Mouse (Mus musculus): ENCODE data around the gene Frmd8. TPM values are rescaled to one million over a fixed set of nuclear protein-coding genes. Genes with fewer than 3 reads are reported as not detected.
"Not testable (repeated sequence)": the region's sequence is repeated elsewhere in the genome, so short reads cannot be mapped to it uniquely, and the experiment has no call there.

Frmd8 gene
- polyA plus RNA-seq, 2 experiments from 2014 or later = 62.6 to 85.3 TPM

DNA sequence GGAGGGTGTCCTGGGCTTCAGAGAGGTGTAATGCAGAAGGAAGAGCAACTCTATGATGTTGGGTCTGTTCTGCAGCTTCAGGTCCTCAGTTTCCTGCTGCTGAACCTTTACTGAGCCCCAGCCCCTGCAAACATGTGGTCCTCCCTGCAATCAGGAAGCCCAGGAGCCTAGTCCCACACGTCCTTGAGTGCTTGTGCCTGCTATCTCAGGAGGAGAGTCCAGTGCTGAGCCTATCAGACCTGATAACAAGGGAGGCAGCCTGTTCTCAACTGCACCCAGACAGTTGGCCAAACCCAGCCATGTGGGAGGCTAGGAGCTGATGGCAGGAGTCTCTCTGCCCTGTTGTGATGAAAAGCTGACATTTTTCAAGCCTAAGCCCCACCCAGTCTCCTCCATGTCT lies 8.9 kb upstream of the Frmd8 start:
- no peak for ATAC-seq

DNA sequence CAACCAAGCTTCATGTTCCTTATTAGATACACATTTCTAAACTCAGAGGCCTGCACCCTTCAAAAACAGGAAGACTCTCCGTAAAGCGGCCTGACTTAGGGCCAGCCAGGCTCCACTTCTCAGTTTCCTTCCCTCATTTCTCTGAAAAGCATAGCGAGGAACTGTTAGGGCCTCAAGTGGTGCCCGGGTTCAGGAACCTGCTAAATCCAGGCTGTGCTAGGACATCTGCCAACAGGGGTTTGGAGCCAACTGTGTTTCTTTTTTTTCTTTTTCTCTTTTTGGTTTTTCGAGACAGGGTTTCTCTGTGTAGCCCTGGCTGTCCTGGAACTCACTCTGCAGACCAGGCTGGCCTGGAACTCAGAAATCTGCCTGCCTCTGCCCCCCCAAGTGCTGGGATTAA lies 7.0 kb upstream of the Frmd8 start:
- not testable (repeated sequence) for ATAC-seq

DNA sequence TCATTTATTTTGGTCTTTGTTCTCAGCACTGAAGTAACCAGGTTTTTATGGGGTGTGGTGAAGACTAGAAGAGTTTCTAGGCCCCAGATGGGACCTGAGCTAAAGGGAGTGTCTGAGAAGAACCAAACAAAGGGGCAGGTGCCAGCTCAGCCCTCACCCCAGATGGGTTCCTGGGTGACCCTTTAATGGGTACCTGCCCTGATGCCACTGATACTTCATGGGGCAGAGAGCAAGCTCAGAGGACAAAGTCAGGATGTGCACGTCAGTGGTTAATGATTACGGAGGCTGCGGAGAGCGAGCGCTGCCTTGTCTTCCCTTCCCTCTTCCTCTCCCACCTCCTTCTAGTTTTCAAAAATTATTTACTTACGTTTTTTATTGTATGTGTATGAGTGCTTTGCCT lies 6.1 kb upstream of the Frmd8 start:
- ATAC-seq = no peak

DNA sequence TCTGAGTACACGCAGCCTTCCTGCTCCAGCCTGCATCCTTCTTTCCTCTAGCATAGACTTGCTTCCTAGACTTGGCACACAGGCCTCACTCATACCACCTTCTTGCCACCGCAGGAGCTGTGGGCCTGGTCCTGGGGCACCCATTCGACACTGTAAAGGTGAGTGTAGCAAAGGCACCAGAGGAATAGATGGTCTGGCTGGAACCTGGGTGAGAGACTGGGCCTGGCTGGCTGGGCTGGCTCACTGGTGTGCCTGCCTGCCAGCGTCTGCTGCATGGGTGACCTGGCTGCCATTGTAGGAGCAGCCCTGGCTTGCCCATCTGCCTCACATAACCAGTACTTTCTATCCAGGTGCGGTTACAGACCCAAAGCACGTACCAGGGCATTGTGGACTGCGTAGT lies 4.7 kb upstream of the Frmd8 start:
- no peak for ATAC-seq

DNA sequence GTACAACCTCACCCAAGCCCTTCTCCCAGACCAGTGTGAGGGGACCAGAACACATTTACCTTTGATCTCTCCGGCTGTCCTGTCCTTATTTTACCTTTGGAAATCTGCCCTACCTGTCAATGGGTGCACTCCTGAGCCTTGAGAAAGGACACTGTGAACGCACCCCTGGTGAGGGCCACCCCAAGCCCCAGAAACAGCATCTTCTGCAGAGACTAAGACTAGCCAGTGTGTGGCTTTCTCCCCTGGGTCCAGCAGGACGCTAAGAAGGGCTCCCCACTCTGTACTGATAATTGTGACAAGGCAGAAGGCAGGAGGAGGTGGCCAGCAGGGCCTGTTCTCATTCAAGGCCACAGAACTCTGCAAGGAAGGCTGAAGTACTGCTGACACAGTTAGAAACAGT lies 3.8 kb upstream of the Frmd8 start:
- ATAC-seq = no peak

DNA sequence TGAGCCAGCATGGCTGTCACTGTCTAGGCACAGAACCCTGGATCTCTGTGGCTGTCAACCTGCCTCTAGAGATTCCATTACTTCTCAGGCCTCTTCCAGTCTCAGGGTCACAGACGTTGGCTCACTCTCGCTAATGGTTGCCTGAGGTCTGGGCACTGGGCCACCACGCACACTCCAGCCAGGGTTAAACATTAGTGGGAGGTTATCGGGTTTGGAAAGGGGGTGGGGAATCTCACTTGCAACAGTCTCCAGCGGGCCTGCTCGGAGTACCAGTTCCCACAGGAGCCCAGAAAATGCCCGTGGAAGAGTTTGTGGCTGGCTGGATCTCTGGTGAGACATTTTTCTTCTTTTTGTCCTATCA lies 3.3 kb upstream of the Frmd8 start:
- no peak for ATAC-seq

DNA sequence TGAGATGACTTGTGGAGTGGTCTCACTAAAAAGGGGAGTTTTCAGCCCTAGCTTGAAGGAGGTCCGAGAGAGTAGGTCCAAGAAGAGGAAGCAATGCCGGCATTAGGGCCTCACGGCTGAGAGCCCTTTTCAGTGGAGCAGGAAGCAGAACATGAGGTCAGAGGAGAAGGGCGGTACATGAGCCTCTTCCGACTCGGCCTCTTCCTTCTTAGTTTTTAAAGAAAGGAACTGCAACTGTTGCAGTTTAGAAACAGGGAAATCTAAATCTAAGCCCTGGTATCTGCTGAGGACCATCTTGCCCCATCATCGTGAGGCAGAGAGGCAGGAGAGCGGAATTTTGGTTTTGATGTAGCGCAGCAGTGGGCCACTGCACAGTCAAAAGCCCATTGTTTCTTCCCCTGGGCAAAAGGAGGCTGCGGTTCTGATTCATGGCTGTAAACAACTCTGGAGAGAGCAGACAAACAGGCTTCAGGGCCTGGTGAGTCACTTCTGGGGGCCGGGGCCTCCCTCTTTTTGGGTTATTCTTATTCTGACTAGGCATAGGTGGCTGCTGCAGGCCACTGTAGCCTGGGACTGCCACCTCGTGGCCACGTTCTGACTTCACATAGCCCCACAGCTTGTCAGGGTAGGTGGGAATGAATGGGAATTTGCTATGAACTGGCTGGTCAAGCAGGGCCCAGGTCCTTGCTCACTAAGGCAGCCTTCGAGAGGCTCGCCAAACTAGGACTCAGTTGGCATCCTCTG lies 2.7 kb upstream of the Frmd8 start, which contains the start of gene Slc25a45:
Slc25a45 (plus strand) TSS at position 191 of the 744 bp plus-strand sequence.
- ATAC-seq = peak; percentile 82

DNA sequence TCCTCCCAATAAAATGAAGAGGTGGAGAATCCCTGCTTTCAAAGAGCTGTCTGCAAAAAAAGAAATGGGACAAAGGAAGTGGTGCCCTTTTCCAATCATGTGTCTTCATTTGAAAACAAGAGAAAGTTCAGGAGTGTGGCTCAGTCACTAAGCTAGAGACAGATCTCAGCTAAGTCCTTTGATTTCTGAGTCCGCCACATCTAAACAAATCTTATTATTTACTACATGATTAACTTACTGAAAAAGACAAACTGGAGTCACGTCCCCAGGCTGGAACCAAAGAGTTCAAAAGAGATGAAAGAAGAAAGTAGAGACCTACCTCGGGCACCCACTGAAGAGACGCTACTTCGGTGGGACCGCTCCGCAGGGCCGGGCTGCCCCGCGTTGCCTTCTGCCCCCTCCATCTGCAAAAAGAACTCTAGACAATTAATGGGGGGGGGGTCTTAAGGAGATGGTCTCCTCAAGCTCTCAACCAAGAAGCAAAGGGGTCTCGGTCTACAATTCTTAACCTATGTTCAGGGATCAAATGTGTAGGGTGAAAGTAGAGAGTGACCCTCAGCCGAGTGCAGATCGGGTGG lies 594 bp downstream of the Frmd8 start:
- ATAC-seq = no peak

DNA sequence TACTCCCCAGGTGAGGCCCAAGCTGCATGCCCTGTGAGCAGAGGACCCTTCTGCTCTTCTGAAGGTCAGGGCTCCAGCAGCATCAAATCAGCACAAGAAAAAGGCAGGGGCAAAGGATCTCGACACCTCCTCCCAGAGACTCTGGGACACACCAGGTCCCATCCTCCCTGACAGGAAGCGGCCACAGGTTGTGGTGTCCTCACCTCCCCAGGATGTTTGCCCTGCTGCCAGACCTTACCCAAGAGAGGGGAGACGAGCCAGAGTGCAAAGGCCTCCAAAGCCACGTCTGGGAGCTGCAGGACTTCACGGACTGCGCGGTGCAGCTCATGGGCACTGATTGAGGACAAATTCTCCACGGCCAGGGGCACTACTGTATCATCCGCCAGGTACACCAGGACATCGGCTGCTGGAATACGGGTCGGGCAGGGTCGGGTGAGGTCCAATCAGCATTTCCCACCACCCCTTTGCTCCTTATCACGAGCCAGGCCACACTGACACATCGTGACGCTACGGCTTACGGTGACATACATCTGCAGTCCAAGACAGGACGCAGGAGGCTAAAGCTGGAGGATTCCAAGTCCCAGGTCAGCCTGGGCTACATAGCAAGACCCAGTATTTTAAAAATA lies 2.0 kb downstream of the Frmd8 start:
- ATAC-seq = no peak

DNA sequence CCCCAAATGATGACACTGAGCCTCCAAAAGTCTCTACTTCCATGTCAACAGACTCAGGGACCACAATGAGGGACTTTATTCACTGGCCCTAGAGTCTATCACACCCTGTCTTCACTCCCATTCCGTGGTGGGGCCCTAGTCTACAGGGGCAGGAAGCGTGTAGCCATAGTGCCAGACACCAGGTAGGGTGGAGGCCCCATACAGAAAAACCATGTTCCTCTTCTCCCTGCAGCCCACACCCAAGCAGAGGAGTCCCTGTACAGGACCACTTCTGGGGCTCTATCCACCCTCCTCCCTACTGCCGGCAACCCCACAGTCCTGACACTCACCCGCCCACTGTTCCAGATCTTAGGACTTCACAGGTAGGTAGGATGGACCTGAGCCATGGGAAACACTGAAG lies 2.5 kb downstream of the Frmd8 start:
- ATAC-seq = no peak

DNA sequence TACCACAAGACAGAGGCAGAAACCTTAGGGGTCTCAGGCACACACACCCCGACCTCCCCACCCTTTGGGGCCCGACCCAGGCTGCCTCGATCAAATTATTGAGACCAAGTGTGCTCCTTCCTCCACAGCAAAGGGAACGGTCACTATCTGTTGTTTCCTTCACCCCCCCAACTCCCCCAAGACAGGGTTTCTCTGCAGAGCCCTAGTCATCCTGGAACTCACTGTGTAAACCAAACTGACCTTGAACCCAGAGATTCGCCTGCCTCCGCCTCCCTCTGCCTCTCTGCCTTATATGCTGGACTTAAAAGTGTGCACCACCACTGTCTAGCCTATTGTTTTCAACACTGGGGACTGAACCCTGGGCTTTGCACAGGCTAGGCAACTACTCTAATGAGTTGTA lies 3.4 kb downstream of the Frmd8 start:
- ATAC-seq = no peak

DNA sequence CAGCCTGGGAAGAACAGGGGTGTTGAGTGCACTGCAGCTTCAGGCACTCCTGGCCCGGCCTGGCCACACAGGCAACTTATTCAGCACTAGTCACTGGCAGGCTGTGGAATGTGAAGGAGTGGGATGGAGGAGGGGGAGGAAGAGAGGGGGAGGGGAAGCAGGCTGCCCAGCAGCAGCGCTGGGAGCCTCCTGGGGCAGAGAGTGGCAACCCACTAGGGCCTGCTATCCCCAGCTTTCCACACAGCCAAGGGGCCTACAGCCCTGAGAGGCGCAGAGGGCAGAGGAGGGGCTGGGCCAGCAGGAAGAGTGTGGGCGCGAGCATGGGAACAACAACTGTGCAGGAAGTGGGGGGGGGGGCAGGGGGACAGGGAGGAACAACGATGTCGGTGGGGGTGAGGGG lies 3.8 kb downstream of the Frmd8 start:
- peak; percentile 24 for ATAC-seq

DNA sequence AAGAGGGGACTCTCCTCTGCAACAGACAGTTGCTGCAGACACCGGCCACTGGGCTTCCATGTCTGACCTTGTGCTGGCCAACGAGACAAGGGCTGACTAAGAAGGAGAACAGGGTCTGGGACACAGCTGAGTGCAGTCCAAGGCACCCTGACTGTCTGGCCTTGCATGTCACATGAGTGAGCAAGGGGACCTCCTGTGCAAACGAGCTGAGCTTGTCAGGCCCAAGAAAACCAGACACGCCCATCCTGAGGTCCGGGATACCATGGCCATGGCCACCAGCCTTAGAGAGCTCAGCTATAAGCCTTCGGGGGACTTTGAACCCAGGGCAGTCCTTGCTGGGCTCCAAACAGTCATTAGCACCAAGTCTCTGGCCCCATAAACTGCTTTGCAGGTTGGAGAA lies 7.0 kb downstream of the Frmd8 start:
- no peak for ATAC-seq

DNA sequence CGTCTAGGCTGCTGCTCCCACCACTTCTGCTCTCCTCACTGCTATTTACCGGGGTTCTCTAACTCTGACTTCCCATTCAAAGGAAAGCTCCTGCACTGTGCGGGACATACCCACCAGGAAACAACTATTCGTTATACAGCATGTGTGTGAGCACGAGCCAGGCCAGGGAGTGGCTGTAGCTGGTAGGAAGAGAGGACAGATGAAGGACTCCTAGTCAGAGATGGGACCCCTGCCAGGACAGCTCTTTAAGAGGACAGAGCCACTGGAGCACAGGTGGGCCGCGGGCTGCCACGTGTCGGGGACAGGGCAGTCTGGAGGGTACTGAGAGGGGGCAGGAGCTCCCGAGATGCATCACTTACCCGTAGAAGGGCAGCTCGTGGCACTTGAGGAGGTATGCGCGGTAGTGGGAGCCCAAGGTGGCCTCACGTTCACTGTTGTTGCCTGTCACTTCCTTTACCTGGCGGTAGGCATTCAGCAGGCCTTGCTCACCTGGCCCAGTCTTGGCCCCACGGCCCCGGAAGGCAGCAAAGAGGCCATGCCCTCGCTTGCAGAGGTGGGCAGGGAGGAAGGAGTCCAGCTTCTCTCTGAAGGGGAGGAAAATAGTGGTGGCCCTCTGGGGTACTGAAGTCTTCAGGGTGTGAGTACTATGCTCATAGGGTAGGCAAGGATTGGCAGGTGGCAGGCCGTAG lies 10.2 kb downstream of the Frmd8 start:
- ATAC-seq = no peak

DNA sequence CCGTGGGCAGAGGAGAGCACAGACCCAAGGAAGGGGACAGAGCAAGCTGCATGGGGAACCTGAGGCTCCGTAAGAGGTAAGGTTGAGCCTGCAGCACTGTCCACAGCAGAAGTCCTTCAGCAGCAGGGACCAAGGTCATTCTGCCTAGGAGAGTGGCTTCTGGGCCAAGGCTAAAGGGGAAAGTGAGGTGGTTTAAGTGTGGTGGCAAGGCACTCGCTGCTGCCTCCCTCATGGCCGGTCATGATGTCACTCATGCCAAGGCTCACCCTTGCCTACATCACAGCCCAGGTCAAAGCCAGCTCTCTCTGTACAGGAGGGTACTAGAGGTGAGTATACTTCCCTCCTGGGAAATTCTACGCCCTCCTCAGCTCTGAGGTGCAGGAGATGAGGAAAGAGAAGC lies 11.3 kb downstream of the Frmd8 start:
- ATAC-seq = no peak

DNA sequence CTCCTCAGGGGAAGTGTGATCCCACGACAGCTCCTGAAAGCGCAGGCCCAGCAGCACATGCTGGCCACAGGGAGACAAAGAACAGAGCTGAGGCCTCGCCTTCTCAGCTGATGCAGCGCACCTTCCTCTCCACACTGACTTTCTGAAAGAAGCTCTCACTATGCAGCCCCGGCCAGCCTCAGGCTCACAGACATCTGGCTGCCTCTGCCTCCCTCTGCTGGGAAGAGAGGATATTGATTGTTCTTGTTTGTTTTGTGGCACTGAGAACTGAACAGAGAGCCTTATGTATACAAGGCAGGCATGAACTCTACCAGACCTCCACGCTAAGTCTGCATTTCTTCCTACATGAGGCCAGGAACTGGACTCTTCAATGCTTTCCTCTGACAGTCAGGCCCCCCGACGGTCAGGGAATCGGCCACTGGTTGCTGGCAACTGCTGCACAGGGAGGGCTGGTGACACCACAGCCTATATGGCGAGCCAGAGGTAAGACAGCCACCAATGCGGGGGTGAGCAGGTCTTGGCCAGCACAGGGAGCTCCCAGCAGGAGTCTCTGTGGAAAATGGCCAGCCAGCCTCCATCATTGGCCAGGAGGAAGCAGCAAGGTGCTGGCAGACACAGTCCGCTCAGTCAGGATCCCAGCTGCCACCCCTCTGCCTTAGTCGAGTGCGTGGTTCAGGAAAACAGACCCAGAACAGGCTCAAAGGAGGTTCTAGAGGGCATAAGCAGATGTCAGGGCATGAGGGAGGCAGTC lies 12.6 kb downstream of the Frmd8 start:
- ATAC-seq = no peak

DNA sequence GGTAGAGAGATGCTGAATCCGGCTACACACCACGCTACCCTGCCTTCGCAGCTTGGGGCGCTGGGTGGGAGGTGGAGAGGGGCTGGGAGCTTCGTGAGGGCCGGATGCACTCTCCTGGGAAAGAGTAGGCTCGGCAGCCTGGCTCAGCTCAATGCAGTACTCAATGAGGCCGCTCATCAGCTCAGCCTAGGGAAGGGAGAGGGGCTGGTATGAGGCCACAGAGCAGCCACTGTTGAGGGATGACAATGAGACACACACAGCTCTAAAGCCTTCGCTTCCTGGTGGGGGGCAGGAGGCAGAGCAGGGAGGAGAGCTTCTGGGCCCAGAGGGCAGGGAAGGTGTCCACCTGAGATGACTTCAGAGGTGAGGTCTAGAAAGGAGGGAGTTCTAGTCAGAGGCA lies 18.5 kb downstream of the Frmd8 start:
- no peak for ATAC-seq

DNA sequence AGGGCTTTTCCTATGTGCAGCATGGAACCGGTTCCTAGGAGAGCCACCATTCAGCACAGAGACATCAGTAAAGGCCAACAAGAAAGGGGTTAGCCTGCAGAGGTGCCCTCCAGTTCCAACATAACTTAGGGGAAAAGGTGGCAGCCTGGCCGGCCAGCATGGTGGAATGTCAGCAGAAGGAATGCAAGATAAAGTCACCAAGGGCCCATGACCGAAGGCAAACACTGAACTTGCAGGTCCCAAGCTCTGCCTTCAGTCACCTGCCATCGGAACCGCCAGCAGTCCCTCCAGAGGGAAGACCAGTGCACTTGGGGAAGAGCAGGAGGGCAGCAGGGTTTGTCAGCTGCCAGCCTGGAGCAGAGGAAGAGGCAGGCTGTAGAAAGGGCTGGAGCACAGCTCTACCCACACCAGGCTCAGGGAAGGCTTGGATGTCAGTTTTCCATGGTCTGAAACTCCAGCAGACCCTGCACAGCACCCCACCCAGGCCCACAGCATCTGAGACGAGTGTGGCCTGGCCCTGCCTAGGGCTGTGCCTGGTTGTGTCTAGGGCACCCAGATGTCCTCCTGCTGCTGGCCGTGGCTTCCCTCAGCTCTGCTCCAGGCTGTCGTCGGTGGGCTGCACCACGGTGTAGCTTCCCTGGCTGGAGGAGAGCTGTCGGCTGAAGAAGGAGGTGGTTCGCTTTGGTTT lies 22.9 kb downstream of the Frmd8 start:
- no peak for ATAC-seq

DNA sequence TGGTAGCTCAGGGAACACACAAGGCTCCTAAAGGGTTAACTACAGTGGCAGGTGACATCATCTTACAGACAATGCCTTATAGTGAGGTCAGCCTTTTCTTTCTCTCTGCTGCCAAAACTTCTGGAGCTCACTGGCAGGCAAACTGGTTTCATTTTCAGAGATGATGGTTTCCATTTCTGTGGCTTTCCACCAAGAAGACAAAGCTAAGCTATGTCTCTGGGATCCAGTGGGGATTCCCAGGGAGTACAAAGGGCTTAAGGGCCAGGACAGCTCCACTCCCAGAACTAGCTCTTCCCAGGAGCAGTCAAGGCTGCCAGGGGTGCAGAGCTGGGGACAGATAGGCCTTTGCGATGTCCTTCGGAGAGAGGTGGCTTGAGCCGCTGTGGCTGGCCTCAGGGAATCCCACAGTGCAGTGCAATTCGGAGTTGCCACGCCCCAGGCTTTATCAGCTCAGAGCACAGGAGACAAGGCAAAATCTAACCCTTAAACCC lies 23.5 kb downstream of the Frmd8 start:
- no peak for ATAC-seq

DNA sequence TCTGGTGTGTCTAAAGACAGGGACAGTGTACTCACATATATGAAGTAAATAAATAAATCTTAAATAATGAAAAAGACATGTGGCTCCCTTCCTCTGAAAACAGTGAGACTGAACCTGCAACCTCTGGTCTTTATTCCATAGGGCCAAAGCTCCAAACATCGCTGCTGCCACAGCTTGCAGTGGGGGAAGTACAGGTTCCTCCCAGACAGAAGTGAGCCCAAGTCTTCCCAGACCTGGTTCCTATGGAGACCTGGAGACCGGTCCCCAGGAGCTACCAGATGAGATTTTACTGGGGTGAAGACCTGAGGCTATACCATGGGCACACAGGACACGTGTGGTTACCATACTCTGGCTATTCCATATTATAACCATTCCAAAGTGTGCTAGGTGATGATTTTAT lies 24.2 kb downstream of the Frmd8 start:
- no peak for ATAC-seq

DNA sequence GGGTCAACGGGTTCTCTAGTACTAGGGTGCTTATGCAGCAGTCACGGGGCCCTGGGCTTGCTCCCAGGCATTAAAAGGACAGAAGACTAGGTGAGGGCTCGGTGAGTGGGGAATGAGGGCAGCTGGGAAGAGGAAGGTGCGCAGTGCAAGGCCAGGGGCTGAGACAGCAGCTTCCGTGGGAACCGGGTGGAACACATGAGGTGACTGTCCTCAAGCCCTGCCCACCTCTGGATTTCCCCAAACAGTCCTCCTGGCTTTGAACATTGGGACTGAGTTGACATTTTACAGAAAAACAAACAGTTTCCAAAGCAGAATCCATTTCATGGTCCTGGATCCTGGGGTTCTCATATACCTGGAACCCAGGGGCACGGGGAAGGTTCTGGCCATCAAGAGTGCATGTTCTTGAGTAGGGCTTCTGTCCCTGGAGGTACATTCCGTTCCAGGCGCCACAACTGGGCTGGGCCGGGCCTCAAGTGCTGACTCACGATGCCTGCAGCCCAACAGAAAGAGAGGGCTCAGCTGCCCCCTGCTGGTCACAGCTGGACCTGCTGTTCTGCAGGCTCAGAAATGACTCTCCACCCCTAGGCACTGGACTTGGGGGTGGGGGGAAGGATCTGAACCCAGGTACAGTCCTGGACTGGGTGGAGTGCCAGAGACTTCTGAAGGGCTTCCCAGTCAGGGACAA lies 25.1 kb downstream of the Frmd8 start:
- ATAC-seq = peak; percentile 46
